13 mouse cellular contexts compared by ENCODE assay signal in genomic region chr9:63836565-63837284, GRCm38 (mm10).
DNase-seq lines count a peak whose midpoint lies in the region; ATAC-seq and TF ChIP-seq lines count a peak whose summit lies in the region.
"Had no signal": no experiment of that assay in that cellular context is flagged by ENCODE, and none has a peak within 500 bp of the region (broad histone marks: within the 10 kb centered on the region; RNA-seq: fewer than 3 reads in every experiment).

No protein-coding gene starts in this region.

- H3K4me1 ChIP-seq in forebrain, embryonic 10.5 days = peaks cover 22% of the 10 kb centered on the region
- H3K4me1 ChIP-seq in forebrain, embryonic 15.5 days = no peaks in the 10 kb centered on the region
- H3K4me1 ChIP-seq in embryonic facial prominence, embryonic 15.5 days = peaks cover 5% of the 10 kb centered on the region
- peaks cover 14% of the 10 kb centered on the region; the same call in 1 of the 2 replicates for H3K4me1 ChIP-seq in kidney, postnatal 0 days (replicated peaks; ENCODE audit: insufficient read depth, low read length)
- H3K4me1 ChIP-seq in stomach, embryonic 16.5 days (ENCODE audit: control insufficient read depth, insufficient read depth, low read length) = peaks cover 6% of the 10 kb centered on the region; the same call in 1 of the 2 replicates
- H3K4me1 ChIP-seq: heart, embryonic 12.5 days; intestine, embryonic 15.5 days had no signal

- H3K9me3 ChIP-seq in forebrain, embryonic 10.5 days = no peaks in the 10 kb centered on the region
- H3K9me3 ChIP-seq in forebrain, embryonic 15.5 days = no peaks in the 10 kb centered on the region
- no peaks in the 10 kb centered on the region for H3K9me3 ChIP-seq in embryonic facial prominence, embryonic 15.5 days (replicated peaks)
- H3K9me3 ChIP-seq in kidney, postnatal 0 days (replicated peaks; ENCODE audit: low read length) = no peaks in the 10 kb centered on the region
- no peaks in the 10 kb centered on the region for H3K9me3 ChIP-seq in stomach, embryonic 16.5 days (replicated peaks; ENCODE audit: control insufficient read depth, low read length)
- H3K9me3 ChIP-seq: G1E; heart, embryonic 12.5 days; intestine, embryonic 15.5 days had no signal

- no peak for ATAC-seq in forebrain, embryonic 15.5 days (replicated peaks)
- no peak for ATAC-seq in embryonic facial prominence, embryonic 15.5 days (ENCODE audit: insufficient number of reproducible peaks, low FRiP score, low TSS enrichment, low read depth)
- ATAC-seq in kidney, postnatal 0 days (replicated peaks; ENCODE audit: low FRiP score, low read depth) = peak; percentile 88
- peak; percentile 72; the same call in 1 of the 2 replicates for ATAC-seq in stomach, embryonic 16.5 days (ENCODE audit: insufficient read depth, low FRiP score)
- ATAC-seq: intestine, embryonic 15.5 days had no signal

- TF ChIP-seq CTCF in kidney, postnatal 0 days (IDR thresholded peaks at IDR 0.05; ENCODE audit: low read depth) = no peak

- 74% methylated on average over 5 of the region's 5 CpGs for WGBS in forebrain, embryonic 10.5 days
- WGBS in forebrain, embryonic 15.5 days = 68% methylated on average over 5 of the region's 5 CpGs
- WGBS in embryonic facial prominence, embryonic 15.5 days = 45% methylated on average over 5 of the region's 5 CpGs
- 12% methylated on average over 5 of the region's 5 CpGs for WGBS in kidney, postnatal 0 days
- WGBS in stomach, embryonic 16.5 days = 43% methylated on average over 5 of the region's 5 CpGs

- H3K9ac ChIP-seq in forebrain, embryonic 15.5 days (replicated peaks) = no peak overlapping the region
- no peak overlapping the region for H3K9ac ChIP-seq in embryonic facial prominence, embryonic 15.5 days
- H3K9ac ChIP-seq in kidney, postnatal 0 days (ENCODE audit: low read depth, low read length) = no peak overlapping the region
- no peak overlapping the region for H3K9ac ChIP-seq in stomach, embryonic 16.5 days (ENCODE audit: low read length)
- H3K9ac ChIP-seq: heart, embryonic 12.5 days; intestine, embryonic 15.5 days had no signal

- peaks cover 16% of the 10 kb centered on the region; the same call in 1 of the 2 replicates for H3K27me3 ChIP-seq in forebrain, embryonic 10.5 days (ENCODE audit: poor library complexity, severe bottlenecking)
- H3K27me3 ChIP-seq in forebrain, embryonic 15.5 days = 0 out of 2 replicates have a peak, but pooled peaks cover 4% of the 10 kb centered on the region
- H3K27me3 ChIP-seq in embryonic facial prominence, embryonic 15.5 days = peaks cover 11% of the 10 kb centered on the region; the same call in 1 of the 2 replicates
- H3K27me3 ChIP-seq in kidney, postnatal 0 days (ENCODE audit: insufficient read depth, low read length) = no peaks in the 10 kb centered on the region
- H3K27me3 ChIP-seq in stomach, embryonic 16.5 days (ENCODE audit: control insufficient read depth, insufficient read depth, low read length) = no peaks in the 10 kb centered on the region
- H3K27me3 ChIP-seq: intestine, embryonic 15.5 days had no signal

- no peak overlapping the region for H3K4me2 ChIP-seq in forebrain, embryonic 15.5 days (replicated peaks)
- H3K4me2 ChIP-seq in embryonic facial prominence, embryonic 15.5 days (replicated peaks) = no peak overlapping the region
- H3K4me2 ChIP-seq in kidney, postnatal 0 days (ENCODE audit: low read length) = no peak overlapping the region
- no peak overlapping the region for H3K4me2 ChIP-seq in stomach, embryonic 16.5 days (ENCODE audit: low read depth, low read length)
- H3K4me2 ChIP-seq: heart, embryonic 12.5 days; intestine, embryonic 15.5 days had no signal

- peak overlapping the region; percentile 40; the same call in 1 of the 2 replicates for H3K27ac ChIP-seq in forebrain, embryonic 10.5 days
- H3K27ac ChIP-seq in forebrain, embryonic 15.5 days (replicated peaks) = no peak overlapping the region
- peak overlapping the region; percentile 24 for H3K27ac ChIP-seq in embryonic facial prominence, embryonic 15.5 days (replicated peaks)
- H3K27ac ChIP-seq in kidney, postnatal 0 days = peak overlapping the region; percentile 85
- H3K27ac ChIP-seq in stomach, embryonic 16.5 days (ENCODE audit: low read length) = peak overlapping the region; percentile 81
- H3K27ac ChIP-seq: intestine, embryonic 15.5 days had no signal

- H3K4me3 ChIP-seq in forebrain, embryonic 10.5 days = no peak overlapping the region
- no peak overlapping the region for H3K4me3 ChIP-seq in forebrain, embryonic 15.5 days
- no peak overlapping the region for H3K4me3 ChIP-seq in embryonic facial prominence, embryonic 15.5 days (replicated peaks)
- H3K4me3 ChIP-seq in kidney, postnatal 0 days (replicated peaks; ENCODE audit: low read depth, low read length) = no peak overlapping the region
- no peak overlapping the region for H3K4me3 ChIP-seq in stomach, embryonic 16.5 days (replicated peaks; ENCODE audit: low read length)
- H3K4me3 ChIP-seq: heart, embryonic 12.5 days; intestine, embryonic 15.5 days; megakaryocyte, embryonic 14.5 days had no signal

- no peak for DNase-seq in forebrain, embryonic 10.5 days (ENCODE audit: extremely low spot score, low spot score)
- peak; percentile 83 for DNase-seq in kidney, postnatal 0 days (ENCODE audit: low spot score)
- no peak for DNase-seq in frontal cortex, postnatal 10 days (ENCODE audit: low spot score in 2 of 2)
- DNase-seq in spleen, postnatal 36 days (ENCODE audit: low spot score in 2 of 2) = no peak
- no peak for DNase-seq in frontal cortex, postnatal 14 days (ENCODE audit: low spot score in 2 of 2)
- DNase-seq: adrenal gland, adult 2 months had no signal

- H3K36me3 ChIP-seq in forebrain, embryonic 10.5 days (replicated peaks) = no peaks in the 10 kb centered on the region
- H3K36me3 ChIP-seq in forebrain, embryonic 15.5 days = no peaks in the 10 kb centered on the region
- H3K36me3 ChIP-seq in embryonic facial prominence, embryonic 15.5 days = no peaks in the 10 kb centered on the region
- H3K36me3 ChIP-seq in kidney, postnatal 0 days (ENCODE audit: insufficient read depth, low read length) = no peaks in the 10 kb centered on the region
- H3K36me3 ChIP-seq in stomach, embryonic 16.5 days (ENCODE audit: control insufficient read depth, insufficient read depth, low read length) = no peaks in the 10 kb centered on the region
- H3K36me3 ChIP-seq: G1E; heart, embryonic 12.5 days; intestine, embryonic 15.5 days had no signal

Comparison
In these comparisons a context has a peak if more than half of its experiments do, and no peak if none do; other contexts are left out.
1. ATAC-seq: peak in kidney, postnatal 0 days (single experiment) and stomach, embryonic 16.5 days (single experiment); none in forebrain, embryonic 15.5 days (single experiment) and embryonic facial prominence, embryonic 15.5 days (single experiment).